Mouse (Mus musculus) erythroblast, adult 5-6 weeks (primary cell): ENCODE results near the gene Fmo6. TPM values are rescaled to one million over a fixed set of nuclear protein-coding genes. Genes with fewer than 3 reads are reported as not detected.

Experiments used
- ATAC-seq: replicated peaks from 2 replicates; pipeline ENCODE4 v1.8.0; 2016; ENCODE audit warnings: moderate number of reproducible peaks, mild to moderate bottlenecking, moderate TSS enrichment, inconsistent platforms; ENCODE audit not compliant: poor library complexity, low FRiP score, severe bottlenecking
- total RNA-seq, 2 experiments: library from RNA; stranded (forward) in 1 of 2; stranded (reverse) in 1 of 2; fragments of 150-400 nt in 1 of 2; fragments of 200-764, 138-1000 nt in 1 of 2; gene quantifications; 2 replicates each; pipeline versions ENCODE4 v1.2.3 to v1.2.4; 2015 to 2017; ENCODE audit warnings: low replicate concordance in 2 of 2

Fmo6 gene
- total RNA-seq, 2 experiments from 2014 or later: not detected

DNA sequence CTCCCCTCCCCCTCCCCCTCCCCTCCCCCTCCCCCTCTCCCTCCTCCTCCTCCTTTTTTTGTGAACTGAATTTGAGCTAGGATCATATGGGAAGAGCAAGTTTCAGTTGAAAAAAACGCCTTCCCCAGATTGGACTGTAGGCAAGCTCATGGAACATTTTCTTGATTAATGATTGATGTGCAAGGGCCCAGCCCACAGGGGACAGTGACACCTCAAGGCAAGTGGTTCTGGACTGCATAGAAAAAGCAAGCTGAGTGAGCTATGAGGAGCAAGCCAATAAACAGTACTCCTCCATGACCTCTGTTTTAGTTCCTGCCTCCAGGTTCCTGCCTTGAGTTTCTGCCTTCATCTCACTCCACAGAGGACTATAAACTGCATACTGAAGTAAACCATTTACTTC lies 12.2 kb downstream of the Fmo6 start:
- no peak for ATAC-seq

GRCm38 (mm10) chr1:162916661-162917060 lies 20.7 kb downstream of the Fmo6 start:
- ATAC-seq: no peak

GRCm38 (mm10) chr1:162914932-162915556 lies 22.3 kb downstream of the Fmo6 start:
- no peak for ATAC-seq

DNA sequence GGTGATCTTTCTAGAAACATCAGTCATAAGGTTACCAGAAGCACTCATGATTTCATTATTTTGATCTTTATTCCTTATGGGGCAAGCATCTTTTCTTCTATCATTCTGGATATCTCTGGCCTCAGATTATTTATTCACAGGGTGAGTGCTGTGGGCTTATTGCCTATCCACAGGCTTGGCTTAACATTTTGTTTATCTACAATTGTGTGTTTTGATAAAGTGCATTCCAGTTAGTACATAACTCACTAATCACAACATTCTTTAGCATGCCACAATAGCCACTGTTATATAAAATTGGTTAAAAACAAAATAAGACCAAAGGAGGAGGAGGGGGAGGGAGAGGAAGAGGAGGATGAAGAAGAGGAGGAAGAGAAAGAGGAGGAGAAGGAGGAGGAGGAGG lies 25.2 kb downstream of the Fmo6 start:
- no peak for ATAC-seq

GRCm38 (mm10) chr1:162901879-162902278 lies 35.4 kb downstream of the Fmo6 start:
- no peak for ATAC-seq

DNA sequence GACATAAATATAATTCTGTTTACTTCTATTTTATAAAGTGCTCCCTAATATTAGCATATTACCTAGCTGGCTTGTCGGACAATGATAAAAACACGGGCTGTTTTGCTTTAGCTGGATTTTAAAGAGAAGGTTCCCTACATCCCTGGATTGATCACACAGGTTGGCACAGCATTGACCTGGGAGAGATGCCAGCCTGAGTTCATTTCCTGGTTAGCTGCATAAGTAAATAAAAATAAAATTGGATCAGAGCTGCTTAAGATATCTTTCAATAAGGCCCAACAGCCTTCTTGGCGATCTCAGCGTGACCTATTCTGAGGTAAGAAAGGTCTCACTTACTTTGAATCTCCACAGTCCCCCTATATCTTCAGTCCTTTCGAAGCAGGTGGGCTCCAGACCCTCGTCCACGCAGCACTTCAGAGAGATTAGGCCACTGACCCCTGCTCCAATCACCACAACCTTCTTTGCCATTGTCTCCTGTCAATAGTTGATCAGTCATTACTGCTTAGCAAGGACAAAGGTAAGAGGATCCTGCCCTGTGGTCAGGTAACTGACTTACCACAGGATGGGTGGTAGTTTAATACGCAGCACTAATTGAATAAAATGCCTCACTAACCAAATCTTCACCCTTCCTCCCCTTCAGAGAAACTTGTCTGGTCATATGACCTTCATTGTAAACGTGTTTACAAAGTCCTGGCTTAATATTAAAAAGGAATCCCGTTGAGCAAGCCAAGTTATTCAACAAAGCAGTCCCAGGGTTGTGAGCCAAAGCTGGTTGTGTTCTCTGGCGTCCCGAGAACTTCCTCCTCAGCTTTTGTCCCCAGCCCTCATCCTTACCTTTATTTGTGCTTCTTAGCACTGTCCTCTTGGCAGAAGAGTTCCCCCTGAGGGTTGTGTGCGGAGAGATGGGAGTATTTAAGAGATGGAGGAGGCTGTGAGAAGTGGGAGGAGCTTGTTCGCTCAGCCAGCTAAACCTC lies 39.2 kb downstream of the Fmo6 start, which contains the start of gene Fmo2:
Fmo2 (minus strand) TSS at position 889 of the 974 bp plus-strand sequence.
- no peak for ATAC-seq

DNA sequence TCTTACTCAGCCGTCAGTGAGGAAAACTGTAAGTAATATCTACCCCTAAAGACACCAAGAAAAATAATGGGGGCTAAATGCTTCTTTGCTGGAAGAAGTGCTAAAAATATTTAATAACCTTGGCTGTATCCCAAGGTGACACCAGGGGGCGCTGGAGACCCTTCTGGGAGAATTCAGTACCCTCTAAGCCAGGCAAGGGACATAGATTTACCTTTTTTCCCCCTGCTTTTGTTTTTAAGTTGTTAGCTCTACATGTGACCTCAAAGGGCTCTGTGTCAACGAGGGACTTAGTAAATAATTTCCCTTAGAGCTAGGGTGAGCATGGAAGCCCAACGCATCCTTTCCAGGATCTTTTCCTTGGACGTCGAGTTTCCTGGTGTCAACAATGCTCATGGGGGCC lies 41.4 kb downstream of the Fmo6 start:
- ATAC-seq: no peak

DNA sequence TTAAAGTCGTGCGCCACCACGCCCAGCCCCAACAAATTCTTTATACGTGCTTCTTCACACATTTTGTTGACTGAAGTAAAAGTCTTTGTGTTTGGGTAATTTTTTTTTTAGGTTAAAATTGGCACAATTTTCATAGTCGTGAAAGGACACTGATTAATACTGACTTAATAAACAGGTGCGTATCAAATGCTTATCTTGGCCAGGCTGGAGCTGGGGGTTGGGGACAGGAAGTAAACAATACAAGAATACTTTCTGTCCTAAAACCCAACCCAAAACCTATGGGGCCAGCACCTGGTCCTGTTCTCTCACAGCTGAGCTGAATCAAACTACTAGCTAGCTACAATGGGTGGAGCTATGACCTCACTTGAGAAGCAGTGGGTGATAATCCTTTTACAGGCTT lies 44.3 kb downstream of the Fmo6 start:
- ATAC-seq: no peak

- no peak for ATAC-seq
Observed at GRCm38 (mm10) chr1:162891980-162892451, 45.3 kb downstream of the Fmo6 start.

- no peak for ATAC-seq
Observed at GRCm38 (mm10) chr1:162888646-162889045, 48.7 kb downstream of the Fmo6 start.

GRCm38 (mm10) chr1:162887644-162888043 lies 49.7 kb downstream of the Fmo6 start:
- no peak for ATAC-seq

DNA sequence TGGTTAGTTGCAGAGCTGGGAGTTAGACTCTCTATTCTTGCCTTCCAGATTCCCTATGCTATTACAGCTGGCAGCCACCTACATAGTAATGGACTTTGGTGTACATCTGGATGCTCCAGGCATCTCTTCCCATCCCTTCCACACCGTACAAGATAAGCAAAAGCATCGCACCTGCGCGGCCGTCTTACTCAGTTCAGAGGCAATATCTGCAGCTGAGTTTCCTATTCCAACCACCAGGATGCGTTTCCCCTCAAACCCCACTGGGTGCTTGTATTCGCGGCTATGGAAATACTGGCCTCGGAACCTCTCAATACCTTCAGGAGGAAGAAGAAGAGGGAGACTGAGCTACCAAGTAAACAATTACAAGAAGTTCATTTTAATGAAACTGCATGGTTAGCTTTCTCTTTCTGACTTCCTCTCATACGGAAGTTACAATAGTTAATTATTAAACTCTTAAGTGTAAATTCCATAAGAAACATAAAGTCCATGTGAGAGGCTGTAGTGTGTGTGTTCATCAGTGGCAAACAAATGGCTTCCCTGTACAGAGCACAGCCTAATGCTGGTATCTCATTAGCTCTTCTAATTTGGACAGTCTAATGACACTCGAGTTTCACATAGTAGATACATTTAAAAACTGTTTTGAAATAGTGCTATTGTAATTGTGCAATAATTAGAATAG lies 51.0 kb downstream of the Fmo6 start:
- ATAC-seq: no peak

GRCm38 (mm10) chr1:162882681-162883080 lies 54.6 kb downstream of the Fmo6 start:
- no peak for ATAC-seq

- ATAC-seq: no peak
Observed at GRCm38 (mm10) chr1:162879595-162880369, 57.5 kb downstream of the Fmo6 start.

GRCm38 (mm10) chr1:162875091-162875490 lies 62.2 kb downstream of the Fmo6 start:
- ATAC-seq: no peak

- no peak for ATAC-seq
Observed at GRCm38 (mm10) chr1:162871701-162872311, 65.5 kb downstream of the Fmo6 start.

DNA sequence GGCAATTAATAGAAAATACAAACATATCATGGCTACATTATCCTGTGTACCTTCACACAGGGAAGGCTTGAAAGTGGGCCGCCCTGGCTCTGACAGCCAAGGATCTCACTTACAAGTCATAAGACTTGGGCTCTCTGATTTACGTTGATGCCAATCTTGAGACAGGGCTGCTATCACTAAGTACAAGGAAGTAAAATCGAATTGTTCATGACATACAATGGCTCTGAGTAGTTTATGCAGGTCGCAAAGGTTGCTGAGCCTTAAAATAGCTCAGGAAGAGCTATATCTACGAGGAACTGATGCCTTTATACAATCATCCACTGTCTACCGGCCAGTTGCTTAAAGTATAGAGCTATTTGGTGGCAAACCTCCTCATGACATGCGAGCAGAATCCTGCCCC lies 66.3 kb downstream of the Fmo6 start:
- no peak for ATAC-seq

GRCm38 (mm10) chr1:162867396-162867795 lies 69.9 kb downstream of the Fmo6 start:
- ATAC-seq: no peak
